Mouse (Mus musculus) gastrocnemius, postnatal 36 days (tissue): ENCODE results near the gene Olfr715. TPM values are rescaled to one million over a fixed set of nuclear protein-coding genes. Genes with fewer than 3 reads are reported as not detected.
"Not testable (repeated sequence)": the region's sequence is repeated elsewhere in the genome, so short reads cannot be mapped to it uniquely, and the experiment has no call there.

ENCODE experiments used
- DNase-seq, 2 experiments: peaks; one replicate each; pipeline ENCODE4 v3.0.0; 2022
- intact Hi-C: fragments of 180-260 bp; cut with DNase I; formaldehyde crosslinking; loops from one replicate; pipeline ENCODE4 v1.15.1; 2025
- long read RNA-seq, 2 experiments: library from polyadenylated mRNA; stranded (forward); transcript quantifications; one replicate each; pipeline ENCODE4 v2.0.0; 2021
- total RNA-seq, 2 experiments: library from RNA; stranded (reverse); gene quantifications; 2 replicates each; pipeline ENCODE4 v1.2.3; 2021

Olfr715 gene
- total RNA-seq = not detected
- long read RNA-seq, experiment 1 = 0 reads
- long read RNA-seq, experiment 2 = 0 reads

GRCm38 (mm10) chr7:107130983-107131382 lies at the start of gene Olfr715:
Gene Olfr715 (minus strand): TSS chr7:107131083.
- intact Hi-C loops, DNase-seq: not testable (repeated sequence)

GRCm38 (mm10) chr7:107180406-107180805 lies 49.5 kb upstream of the Olfr715 start:
- intact Hi-C loops = no loop called here
- no peak for DNase-seq

- intact Hi-C loops = no loop called here
- DNase-seq = no peak
Measured at GRCm38 (mm10) chr7:107166690-107167089, 35.8 kb upstream of the Olfr715 start, which contains the start of gene Nlrp14. Gene Nlrp14 (plus strand): TSS chr7:107166990.

- intact Hi-C loops, DNase-seq: not testable (repeated sequence)
Measured at GRCm38 (mm10) chr7:107138027-107138426, 7.1 kb upstream of the Olfr715 start, which contains the start of gene Olfr716. Gene Olfr716 (plus strand): TSS chr7:107138327.

GRCm38 (mm10) chr7:107110269-107110668 lies 20.6 kb downstream of the Olfr715 start, which contains the start of gene Olfr715b:
Gene Olfr715b (minus strand): TSS chr7:107110369.
- intact Hi-C loops, DNase-seq: not testable (repeated sequence)

GRCm38 (mm10) chr7:107092920-107093319 lies 38.0 kb downstream of the Olfr715 start, which contains the start of gene Olfr17:
Gene Olfr17 (plus strand): TSS chr7:107093220.
- DNase-seq = no peak
- intact Hi-C loops = no loop called here

Other genes starting within 250 kb of the Olfr715 start
- not detected for gene Olfr706, start 242.9 kb downstream of the Olfr715 start, total RNA-seq
- gene Olfr707, start 229.8 kb downstream of the Olfr715 start, total RNA-seq = not detected
- not detected for gene Olfr1532-ps1, start 223.1 kb downstream of the Olfr715 start, total RNA-seq
- not detected for gene Olfr709-ps1, start 198.9 kb downstream of the Olfr715 start, total RNA-seq
- not detected for gene Olfr710, start 182.8 kb downstream of the Olfr715 start, total RNA-seq
- not detected for gene Olfr6, start 167.1 kb downstream of the Olfr715 start, total RNA-seq
- not detected for gene Olfr711, start 155.6 kb downstream of the Olfr715 start, total RNA-seq
- not detected for gene Olfr2, start 125.0 kb downstream of the Olfr715 start, total RNA-seq
- not detected for gene Olfr713, start 99.9 kb downstream of the Olfr715 start, total RNA-seq
- gene Olfr714, start 60.1 kb downstream of the Olfr715 start, total RNA-seq = not detected
- not detected for gene Olfr17, start 37.9 kb downstream of the Olfr715 start, total RNA-seq
- gene Olfr715b, start 20.7 kb downstream of the Olfr715 start, total RNA-seq = not detected
- gene Olfr716, start 7.2 kb upstream of the Olfr715 start, total RNA-seq = not detected
- not detected for gene Nlrp14, start 35.9 kb upstream of the Olfr715 start, total RNA-seq
- not detected for gene Rbmxl2, start 78.4 kb upstream of the Olfr715 start, total RNA-seq
- gene Syt9, start 239.6 kb upstream of the Olfr715 start, total RNA-seq = under 1 TPM; 0.18 to 0.20 TPM